Mouse (Mus musculus) G1E (cell line): ENCODE data around the gene Bmp10.

ENCODE experiments used
- CTCF ChIP-seq: IDR thresholded peaks from 2 replicates; pipeline ENCODE4 v1.5.1; 2012; ENCODE audit warnings: low read depth, low read length, inconsistent platforms, mixed read lengths
- GATA1 ChIP-seq: IDR thresholded peaks from 2 replicates; pipeline ENCODE4 v1.6.1; 2012; ENCODE audit warnings: borderline replicate concordance, low read length, inconsistent platforms, mixed read lengths
- TAL1 ChIP-seq: conservative IDR thresholded peaks from 2 replicates; pipeline ENCODE4 v1.6.1; 2012; ENCODE audit warnings: low read depth, low read length, inconsistent platforms, mixed read lengths

DNA sequence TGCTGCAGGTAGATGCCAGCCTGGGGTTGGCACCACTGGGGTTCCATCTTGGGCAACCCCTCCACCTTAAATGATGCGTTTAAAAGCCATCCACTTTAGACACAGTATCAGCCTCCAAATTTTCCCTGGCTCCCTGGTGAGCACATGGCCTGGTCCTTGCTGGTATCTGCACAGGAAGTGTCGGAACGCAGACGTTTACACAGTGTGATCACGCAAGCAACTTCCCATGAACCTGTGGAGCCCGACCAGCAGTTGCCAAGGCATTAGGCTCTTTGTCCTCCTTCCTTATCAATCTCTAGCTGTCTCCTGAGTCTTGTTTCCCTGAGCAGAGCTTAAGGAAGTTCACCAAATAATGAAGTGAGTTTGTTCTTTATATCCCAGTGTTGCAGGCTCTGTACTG, 26.7 kb downstream of the Bmp10 start:
- TF ChIP-seq CTCF (no peak), GATA1 (no peak), TAL1 (no peak)
